In genomic region chrX:136611346-136611745, GRCm38 (mm10) we compare ENCODE assay signal across 21 mouse cellular contexts. TPM values are rescaled to one million over a fixed set of nuclear protein-coding genes. Genes with fewer than 3 reads are reported as not detected.
A peak's percentile ranks its signal among the peaks of the same experiment; 100 is the strongest.
DNase-seq lines count a peak whose midpoint lies in the region; ATAC-seq and TF ChIP-seq lines count a peak whose summit lies in the region.
"Had no signal": no experiment of that assay in that cellular context is flagged by ENCODE, and none has a peak within 500 bp of the region (broad histone marks: within the 10 kb centered on the region; RNA-seq: fewer than 3 reads in every experiment).

No protein-coding gene starts in this region.

- 40% methylated on average over 3 of the region's 3 CpGs for WGBS in forebrain, embryonic 14.5 days
- WGBS in forebrain, embryonic 12.5 days: 59% methylated on average over 3 of the region's 3 CpGs
- WGBS in forebrain, postnatal 0 days: 35% methylated on average over 3 of the region's 3 CpGs

- no peaks in the 10 kb centered on the region for H3K4me1 ChIP-seq in forebrain, embryonic 14.5 days (ENCODE audit: control insufficient read depth, insufficient read depth, low read length)
- H3K4me1 ChIP-seq in forebrain, embryonic 12.5 days: peaks cover 5% of the 10 kb centered on the region; the same call in 1 of the 2 replicates
- H3K4me1 ChIP-seq in forebrain, postnatal 0 days (ENCODE audit: insufficient read depth): no peaks in the 10 kb centered on the region
- H3K4me1 ChIP-seq: embryonic facial prominence, embryonic 10.5 days; embryonic facial prominence, embryonic 12.5 days had no signal

- no peak overlapping the region for H3K4me3 ChIP-seq in forebrain, embryonic 14.5 days (ENCODE audit: low read depth, low read length)
- no peak overlapping the region for H3K4me3 ChIP-seq in forebrain, embryonic 12.5 days (replicated peaks)
- H3K4me3 ChIP-seq in forebrain, postnatal 0 days (ENCODE audit: low read depth, low read length): no peak overlapping the region
- H3K4me3 ChIP-seq: embryonic facial prominence, embryonic 10.5 days; embryonic facial prominence, embryonic 12.5 days; gastrocnemius, adult 2 months had no signal

- TF ChIP-seq POLR2A in brain, embryonic 14.5 days (IDR thresholded peaks at IDR 0.05; ENCODE audit: borderline replicate concordance, extremely low read depth, insufficient read depth, insufficient read length, poor library complexity, severe bottlenecking): no peak

- no peak overlapping the region for H3K9ac ChIP-seq in forebrain, embryonic 14.5 days (ENCODE audit: low read length)
- H3K9ac ChIP-seq in forebrain, embryonic 12.5 days: no peak overlapping the region
- H3K9ac ChIP-seq in forebrain, postnatal 0 days: no peak overlapping the region
- H3K9ac ChIP-seq: embryonic facial prominence, embryonic 12.5 days had no signal

- H3K9me3 ChIP-seq in forebrain, embryonic 14.5 days (replicated peaks; ENCODE audit: control insufficient read depth, low read length): no peaks in the 10 kb centered on the region
- no peaks in the 10 kb centered on the region for H3K9me3 ChIP-seq in forebrain, embryonic 12.5 days
- no peaks in the 10 kb centered on the region for H3K9me3 ChIP-seq in forebrain, postnatal 0 days (ENCODE audit: low read length)
- H3K9me3 ChIP-seq: embryonic facial prominence, embryonic 10.5 days; embryonic facial prominence, embryonic 12.5 days had no signal

- H3K36me3 ChIP-seq in forebrain, embryonic 14.5 days (ENCODE audit: control insufficient read depth, insufficient read depth, low read length): no peaks in the 10 kb centered on the region
- H3K36me3 ChIP-seq in forebrain, embryonic 12.5 days (replicated peaks): no peaks in the 10 kb centered on the region
- no peaks in the 10 kb centered on the region for H3K36me3 ChIP-seq in forebrain, postnatal 0 days (ENCODE audit: insufficient read depth)
- H3K36me3 ChIP-seq: embryonic facial prominence, embryonic 10.5 days; embryonic facial prominence, embryonic 12.5 days had no signal

- intact Hi-C loops in left cerebral cortex, postnatal 4 days (cut with DNase I): no loop called here

- H3K27me3 ChIP-seq in forebrain, embryonic 14.5 days (replicated peaks; ENCODE audit: control insufficient read depth, insufficient read depth, low read length): no peaks in the 10 kb centered on the region
- 0 out of 2 replicates have a peak, but pooled peaks cover 4% of the 10 kb centered on the region for H3K27me3 ChIP-seq in forebrain, embryonic 12.5 days
- H3K27me3 ChIP-seq in forebrain, postnatal 0 days (ENCODE audit: insufficient read depth, low read length): no peaks in the 10 kb centered on the region
- H3K27me3 ChIP-seq: Patski had no signal

- peak; percentile 23 for DNase-seq in forebrain, embryonic 14.5 days (ENCODE audit: low spot score)
- DNase-seq in kidney, postnatal 10 days: peak; percentile 4
- DNase-seq in kidney, adult 9 months: no peak
- peak; percentile 46 for DNase-seq in brain, embryonic 14.5 days (ENCODE audit: low read depth)
- peak; percentile 16 for DNase-seq in forebrain, postnatal 0 days
- DNase-seq in left cerebral cortex, postnatal 4 days: no peak
- no peak for DNase-seq in lung, adult 18-20 months
- DNase-seq: adrenal gland, postnatal 10 days; adrenal gland, postnatal 25 days; cerebellum, adult 11-12 months; cerebellum, adult 2 months; cerebellum, adult 9-10 months; cerebellum, postnatal 25 days; gastrocnemius, adult 2 months had no signal

- no peak overlapping the region for H3K27ac ChIP-seq in forebrain, embryonic 14.5 days (ENCODE audit: low read depth, low read length)
- no peak overlapping the region for H3K27ac ChIP-seq in forebrain, embryonic 12.5 days
- 0 out of 2 replicates have a peak overlapping the region, but pooled peaks have one; percentile 0 for H3K27ac ChIP-seq in forebrain, postnatal 0 days (ENCODE audit: low read depth, low read length)
- H3K27ac ChIP-seq: embryonic facial prominence, embryonic 10.5 days; embryonic facial prominence, embryonic 12.5 days; gastrocnemius, adult 2 months had no signal

- H3K4me2 ChIP-seq in forebrain, embryonic 14.5 days (ENCODE audit: low read length): no peak overlapping the region
- no peak overlapping the region for H3K4me2 ChIP-seq in forebrain, embryonic 12.5 days
- H3K4me2 ChIP-seq in forebrain, postnatal 0 days (ENCODE audit: low read depth): no peak overlapping the region
- H3K4me2 ChIP-seq: embryonic facial prominence, embryonic 12.5 days had no signal

- no peak for TF ChIP-seq CTCF in brain, embryonic 14.5 days (IDR thresholded peaks at IDR 0.05; ENCODE audit: borderline replicate concordance, extremely low read depth, insufficient read depth, insufficient read length)
- TF ChIP-seq CTCF in forebrain, postnatal 0 days (IDR thresholded peaks at IDR 0.05; ENCODE audit: low read depth): no peak

- peak; percentile 62; the same call in 1 of the 2 replicates for ATAC-seq in forebrain, embryonic 14.5 days
- ATAC-seq in forebrain, embryonic 12.5 days (ENCODE audit: low FRiP score): no peak
- ATAC-seq in forebrain, postnatal 0 days: peak; percentile 59
- ATAC-seq: activated CD4-positive, CD25-positive, alpha-beta regulatory T cell, adult 4 months; Patski had no signal

RNA-seq across cellular contexts. Expression of gene Tceal3, which starts 20.7 kb away (rescaled TPM):
- polyA plus RNA-seq in forebrain, embryonic 14.5 days (2014; fragmentation: Nextera tagmentation; extraction: Ambion mirVana): 29.2 and 31.6 TPM in 2 replicates
- polyA plus RNA-seq in forebrain, embryonic 12.5 days (2016; fragmentation: Nextera tagmentation; extraction: Ambion mirVana): 29.2 and 33.4 TPM in 2 replicates
- polyA plus RNA-seq in brain, embryonic 14.5 days (2012; rRNA removed): 46.6 and 84.2 TPM in 2 replicates
- total RNA-seq in forebrain, postnatal 0 days (2014; rRNA removed): 47.3 and 49.8 TPM in 2 replicates
- 78.4 and 81.2 TPM in 2 replicates for polyA plus RNA-seq in forebrain, postnatal 0 days (2015; fragmentation: Nextera tagmentation; extraction: Ambion mirVana)
- 100 to 1,000 TPM in 1 of 2 experiments, 10 to 100 TPM in 1; 93.6 to 101 TPM for total RNA-seq in left cerebral cortex, postnatal 4 days (2021)
- total RNA-seq: ES-E14, MEL had no signal
- polyA plus RNA-seq: Patski had no signal

Comparison
In these comparisons a context has a peak if more than half of its experiments do, and no peak if none do; other contexts are left out.
1. DNase-seq: peak in forebrain, embryonic 14.5 days (single experiment), kidney, postnatal 10 days (single experiment), brain, embryonic 14.5 days (single experiment) and forebrain, postnatal 0 days (single experiment); none in kidney, adult 9 months (single experiment), left cerebral cortex, postnatal 4 days (single experiment) and lung, adult 18-20 months (0 of 2).